Comparison of ENCODE assay signal across 16 mouse cellular contexts in the genomic region with DNA sequence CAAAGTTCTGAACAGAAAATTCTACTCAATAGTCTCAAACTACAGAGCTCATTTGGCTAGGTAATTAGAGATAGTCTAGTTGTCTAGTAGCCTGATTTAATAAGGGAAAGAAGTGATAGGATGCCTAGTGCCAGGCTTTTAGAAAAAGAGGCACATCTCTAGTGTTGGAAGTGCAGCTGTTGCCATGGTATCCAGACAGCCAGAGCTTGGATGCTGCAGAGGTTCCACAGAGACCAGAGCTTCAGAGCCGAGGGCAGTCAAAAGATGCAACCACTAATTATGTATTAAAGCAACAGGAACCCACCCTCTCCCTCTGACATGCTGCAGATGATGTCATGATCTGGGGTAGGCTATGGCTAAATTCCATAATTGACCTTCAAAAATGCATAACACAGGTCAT.
DNase-seq lines count a peak whose midpoint lies in the region; ATAC-seq lines count a peak whose summit lies in the region.
"Had no signal": no experiment of that assay in that cellular context is flagged by ENCODE, and none has a peak within 500 bp of the region (broad histone marks: within the 10 kb centered on the region; RNA-seq: fewer than 3 reads in every experiment).

No protein-coding gene starts in this region.

- H3K36me3 ChIP-seq in forebrain, embryonic 15.5 days: no peaks in the 10 kb centered on the region
- H3K36me3 ChIP-seq in midbrain, embryonic 16.5 days (ENCODE audit: control insufficient read depth, insufficient read depth, low read length): no peaks in the 10 kb centered on the region
- H3K36me3 ChIP-seq: embryonic facial prominence, embryonic 15.5 days; intestine, embryonic 15.5 days; limb, embryonic 13.5 days had no signal

- no peak overlapping the region for H3K9ac ChIP-seq in forebrain, embryonic 15.5 days (replicated peaks)
- H3K9ac ChIP-seq in midbrain, embryonic 16.5 days (ENCODE audit: low read depth, low read length): no peak overlapping the region
- H3K9ac ChIP-seq: embryonic facial prominence, embryonic 15.5 days; intestine, embryonic 15.5 days; limb, embryonic 13.5 days had no signal

- H3K9me3 ChIP-seq in forebrain, embryonic 15.5 days: no peaks in the 10 kb centered on the region
- no peaks in the 10 kb centered on the region; the same call in 1 of the 2 replicates for H3K9me3 ChIP-seq in midbrain, embryonic 16.5 days (replicated peaks; ENCODE audit: control insufficient read depth, low read length, poor library complexity, severe bottlenecking)
- H3K9me3 ChIP-seq: embryonic facial prominence, embryonic 15.5 days; intestine, embryonic 15.5 days; limb, embryonic 13.5 days had no signal

- H3K27ac ChIP-seq in forebrain, embryonic 15.5 days (replicated peaks): no peak overlapping the region
- peak overlapping the region; percentile 60; the same call in 1 of the 2 replicates for H3K27ac ChIP-seq in midbrain, embryonic 16.5 days (ENCODE audit: low read length)
- H3K27ac ChIP-seq: embryonic facial prominence, embryonic 15.5 days; intestine, embryonic 15.5 days; limb, embryonic 13.5 days; macrophage had no signal

- H3K4me3 ChIP-seq in forebrain, embryonic 15.5 days: no peak overlapping the region
- no peak overlapping the region for H3K4me3 ChIP-seq in midbrain, embryonic 16.5 days (ENCODE audit: low read depth, low read length)
- H3K4me3 ChIP-seq: embryonic facial prominence, embryonic 15.5 days; intestine, embryonic 15.5 days; limb, embryonic 13.5 days had no signal

- H3K4me2 ChIP-seq in forebrain, embryonic 15.5 days (replicated peaks): no peak overlapping the region
- no peak overlapping the region for H3K4me2 ChIP-seq in midbrain, embryonic 16.5 days (ENCODE audit: low read length)
- H3K4me2 ChIP-seq: embryonic facial prominence, embryonic 15.5 days; intestine, embryonic 15.5 days; limb, embryonic 13.5 days had no signal

- WGBS in forebrain, embryonic 15.5 days: 16% methylated on average over 1 of the region's 1 CpGs
- WGBS in midbrain, embryonic 16.5 days: 0% methylated on average over 1 of the region's 1 CpGs

- H3K4me1 ChIP-seq in forebrain, embryonic 15.5 days: 0 out of 2 replicates have a peak, but pooled peaks cover 3% of the 10 kb centered on the region
- H3K4me1 ChIP-seq in midbrain, embryonic 16.5 days (ENCODE audit: control insufficient read depth, insufficient read depth, low read length): peaks cover 16% of the 10 kb centered on the region
- H3K4me1 ChIP-seq: embryonic facial prominence, embryonic 15.5 days; intestine, embryonic 15.5 days had no signal

- peak; percentile 49; the same call in 1 of the 2 replicates for ATAC-seq in forebrain, embryonic 15.5 days (replicated peaks)
- peak; percentile 93 for ATAC-seq in midbrain, embryonic 16.5 days
- ATAC-seq: intestine, embryonic 15.5 days had no signal

- H3K27me3 ChIP-seq in forebrain, embryonic 15.5 days: no peaks in the 10 kb centered on the region
- no peaks in the 10 kb centered on the region for H3K27me3 ChIP-seq in midbrain, embryonic 16.5 days (ENCODE audit: control insufficient read depth, insufficient read depth, low read depth, low read length)
- H3K27me3 ChIP-seq: CH12.LX; embryonic facial prominence, embryonic 15.5 days; intestine, embryonic 15.5 days; limb, embryonic 13.5 days had no signal

- DNase-seq in embryo, embryonic 10 days (ENCODE audit: low spot score): peak; percentile 26
- DNase-seq in embryo, embryonic 11 days: no peak
- peak; percentile 1 for DNase-seq in left cerebral cortex, adult 11 months (ENCODE audit: low spot score)
- DNase-seq in left cerebral cortex, adult 8-10 months (ENCODE audit: low spot score in 2 of 2): no peak
- no peak for DNase-seq in spleen, postnatal 36 days (ENCODE audit: low spot score in 2 of 2)
- no peak for DNase-seq in c-Kit-positive CD71-positive TER-119-positive erythroid progenitor cells, embryonic 14.5 days (ENCODE audit: low spot score)
- DNase-seq: cerebellum, postnatal 10 days; kidney, postnatal 36 days; lung, adult 18-20 months had no signal

Comparison
In these comparisons a context has a peak if more than half of its experiments do, and no peak if none do; other contexts are left out.
1. DNase-seq: peak in embryo, embryonic 10 days (single experiment) and left cerebral cortex, adult 11 months (single experiment); none in embryo, embryonic 11 days (single experiment), left cerebral cortex, adult 8-10 months (0 of 2), spleen, postnatal 36 days (0 of 2) and c-Kit-positive CD71-positive TER-119-positive erythroid progenitor cells, embryonic 14.5 days (single experiment).